Mouse (Mus musculus) heart, embryonic 10.5 days (tissue): ENCODE data around the gene Smim22. TPM values are rescaled to one million over a fixed set of nuclear protein-coding genes. Genes with fewer than 3 reads are reported as not detected.

Experiments
- DNase-seq: peaks from one replicate; pipeline ENCODE4 v3.0.0-alpha.2; 2017; ENCODE audit warnings: low spot score
- H3K27ac ChIP-seq: fragments of 300-500 bp; sonication (generic); 2 replicates; pipeline ENCODE4 v1.5.1; 2016; ENCODE audit warnings: mild to moderate bottlenecking
- H3K27me3 ChIP-seq: fragments of 300-500 bp; sonication (generic); 2 replicates; pipeline ENCODE4 v1.6.1; 2016; ENCODE audit warnings: mild to moderate bottlenecking; ENCODE audit not compliant: poor library complexity, insufficient read depth, severe bottlenecking
- H3K36me3 ChIP-seq: fragments of 300-500 bp; sonication (generic); 2 replicates; pipeline ENCODE4 v1.6.1; 2016; ENCODE audit warnings: mild to moderate bottlenecking, moderate library complexity
- H3K4me1 ChIP-seq: fragments of 300-500 bp; sonication (generic); 2 replicates; pipeline ENCODE4 v1.6.1; 2016; ENCODE audit warnings: mild to moderate bottlenecking
- H3K4me3 ChIP-seq: fragments of 300-500 bp; sonication (generic); 2 replicates; pipeline ENCODE4 v1.5.1; 2016; ENCODE audit warnings: mild to moderate bottlenecking, moderate library complexity
- H3K9me3 ChIP-seq: fragments of 300-500 bp; sonication (generic); 2 replicates; pipeline ENCODE4 v1.6.1; 2016; ENCODE audit warnings: mild to moderate bottlenecking, moderate library complexity
- WGBS: fragments of 180-500 bp; shearing (Covaris S2); methylation state at CpG from one replicate; pipeline ENCODE4 v1.1.7; 2016; 5-methylcytosine and 5-hydroxymethylcytosine counted together
- polyA plus RNA-seq: library from polyadenylated mRNA; unstranded; fragments of >200 nt; fragmentation: Nextera tagmentation; extraction: Ambion mirVana; gene quantifications from 2 replicates; pipeline ENCODE4 v1.2.1, GENCODE M21; 2016

The Smim22 gene
- polyA plus RNA-seq, 1 experiment from 2014 or later: 4.2 TPM

- H3K27ac ChIP-seq: peak overlapping the region; percentile 23
- H3K4me3 ChIP-seq: no peak overlapping the region
- no peaks in the 10 kb centered on the region for H3K9me3 ChIP-seq
- H3K27me3 ChIP-seq: no peaks in the 10 kb centered on the region
- WGBS: 47% methylated on average over 5 of the region's 5 CpGs
- no peak for DNase-seq
- no peaks in the 10 kb centered on the region for H3K36me3 ChIP-seq
- H3K4me1 ChIP-seq: peaks cover 13% of the 10 kb centered on the region
Measured at GRCm38 (mm10) chr16:4978275-4979051, 28.6 kb upstream of the Smim22 start.

- H3K4me3 ChIP-seq: no peak overlapping the region
- no peaks in the 10 kb centered on the region for H3K36me3 ChIP-seq
- no peak for DNase-seq
- 73% methylated on average over 4 of the region's 4 CpGs for WGBS
- H3K9me3 ChIP-seq: no peaks in the 10 kb centered on the region
- H3K4me1 ChIP-seq: peaks cover 13% of the 10 kb centered on the region
- H3K27me3 ChIP-seq: no peaks in the 10 kb centered on the region
- H3K27ac ChIP-seq: no peak overlapping the region
Measured at GRCm38 (mm10) chr16:4979755-4980380, 27.2 kb upstream of the Smim22 start.

GRCm38 (mm10) chr16:4984717-4985116, 22.4 kb upstream of the Smim22 start:
- Histone ChIP-seq H3K9me3 (no peaks in the 10 kb centered on the region), H3K27ac (no peak overlapping the region), H3K36me3 (no peaks in the 10 kb centered on the region), H3K4me1 (no peaks in the 10 kb centered on the region), H3K4me3 (no peak overlapping the region), H3K27me3 (no peaks in the 10 kb centered on the region)
- 90% methylated on average over 12 of the region's 12 CpGs for WGBS
- no peak for DNase-seq

- Histone ChIP-seq H3K4me1 (peaks cover 5% of the 10 kb centered on the region; the same call in 1 of the 2 replicates), H3K27me3 (no peaks in the 10 kb centered on the region), H3K9me3 (no peaks in the 10 kb centered on the region), H3K4me3 (no peak overlapping the region), H3K27ac (no peak overlapping the region), H3K36me3 (no peaks in the 10 kb centered on the region)
- DNase-seq: no peak
- 81% methylated on average over 4 of the region's 4 CpGs for WGBS
Measured at GRCm38 (mm10) chr16:4993276-4993675, 13.8 kb upstream of the Smim22 start.

GRCm38 (mm10) chr16:4997553-4997952, 9.5 kb upstream of the Smim22 start, which contains the start of gene Sept12:
Sept12 (minus strand) TSS chr16:4997852.
- peaks cover 5% of the 10 kb centered on the region; the same call in 1 of the 2 replicates for H3K4me1 ChIP-seq
- no peak within 1 kb of the TSS for H3K4me3 ChIP-seq
- no peak for DNase-seq
- no peaks in the 10 kb centered on the region for H3K27me3 ChIP-seq
- WGBS: 48% methylated on average over 3 of the region's 3 CpGs
- H3K27ac ChIP-seq: peak within 1 kb of the TSS; percentile 57; the same call in 1 of the 2 replicates
- H3K36me3 ChIP-seq: no peaks in the 10 kb centered on the region
- no peaks in the 10 kb centered on the region for H3K9me3 ChIP-seq

GRCm38 (mm10) chr16:4998984-4999383, 8.1 kb upstream of the Smim22 start:
- no peaks in the 10 kb centered on the region for H3K36me3 ChIP-seq
- no peaks in the 10 kb centered on the region for H3K27me3 ChIP-seq
- no peak for DNase-seq
- no peak overlapping the region for H3K4me3 ChIP-seq
- no peaks in the 10 kb centered on the region for H3K9me3 ChIP-seq
- 69% methylated on average over 1 of the region's 1 CpGs for WGBS
- no peak overlapping the region for H3K27ac ChIP-seq
- H3K4me1 ChIP-seq: peaks cover 5% of the 10 kb centered on the region; the same call in 1 of the 2 replicates

- 73% methylated on average over 3 of the region's 3 CpGs for WGBS
Measured at GRCm38 (mm10) chr16:5000611-5001010, 6.5 kb upstream of the Smim22 start.

GRCm38 (mm10) chr16:5007492-5007891, 404 bp downstream of the Smim22 start:
- 45% methylated on average over 6 of the region's 6 CpGs for WGBS
- H3K27ac ChIP-seq: peak overlapping the region; percentile 50
- peaks cover 13% of the 10 kb centered on the region for H3K36me3 ChIP-seq
- H3K9me3 ChIP-seq: no peaks in the 10 kb centered on the region
- no peak for DNase-seq
- H3K4me1 ChIP-seq: peaks cover 26% of the 10 kb centered on the region
- H3K27me3 ChIP-seq: no peaks in the 10 kb centered on the region
- H3K4me3 ChIP-seq: peak overlapping the region; percentile 19; the same call in 1 of the 2 replicates

More at GRCm38 (mm10) chr16:5000611-5001010, 6.5 kb upstream of the Smim22 start:
- no peak overlapping the region for H3K4me3 ChIP-seq
- peaks cover 5% of the 10 kb centered on the region; the same call in 1 of the 2 replicates for H3K4me1 ChIP-seq
- no peak for DNase-seq
- H3K27me3 ChIP-seq: no peaks in the 10 kb centered on the region
- H3K27ac ChIP-seq: no peak overlapping the region
- H3K9me3 ChIP-seq: no peaks in the 10 kb centered on the region
- H3K36me3 ChIP-seq: no peaks in the 10 kb centered on the region

GRCm38 (mm10) chr16:5008076-5008475, 988 bp downstream of the Smim22 start:
- WGBS: 80% methylated on average over 12 of the region's 12 CpGs
- Histone ChIP-seq H3K36me3 (peaks cover 13% of the 10 kb centered on the region), H3K4me3 (no peak overlapping the region), H3K27ac (no peak overlapping the region), H3K4me1 (peaks cover 32% of the 10 kb centered on the region), H3K27me3 (no peaks in the 10 kb centered on the region), H3K9me3 (no peaks in the 10 kb centered on the region)
- DNase-seq: no peak

GRCm38 (mm10) chr16:5010371-5010935, 3.4 kb downstream of the Smim22 start:
- H3K4me3 ChIP-seq: no peak overlapping the region
- H3K36me3 ChIP-seq: peaks cover 26% of the 10 kb centered on the region
- 89% methylated on average over 10 of the region's 10 CpGs for WGBS
- no peak overlapping the region for H3K27ac ChIP-seq
- no peaks in the 10 kb centered on the region for H3K27me3 ChIP-seq
- peaks cover 32% of the 10 kb centered on the region for H3K4me1 ChIP-seq
- H3K9me3 ChIP-seq: no peaks in the 10 kb centered on the region
- no peak for DNase-seq

- Histone ChIP-seq H3K27ac (no peak overlapping the region), H3K9me3 (no peaks in the 10 kb centered on the region), H3K4me3 (no peak overlapping the region), H3K4me1 (peaks cover 32% of the 10 kb centered on the region), H3K27me3 (no peaks in the 10 kb centered on the region), H3K36me3 (peaks cover 35% of the 10 kb centered on the region)
- 86% methylated on average over 7 of the region's 7 CpGs for WGBS
- no peak for DNase-seq
Measured at GRCm38 (mm10) chr16:5011285-5011684, 4.2 kb downstream of the Smim22 start.

- Histone ChIP-seq H3K36me3 (peaks cover 45% of the 10 kb centered on the region), H3K27ac (peak overlapping the region; percentile 82; the same call in 1 of the 2 replicates), H3K9me3 (no peaks in the 10 kb centered on the region), H3K27me3 (no peaks in the 10 kb centered on the region), H3K4me1 (peaks cover 24% of the 10 kb centered on the region), H3K4me3 (peak overlapping the region; percentile 76)
- WGBS: 53% methylated on average over 13 of the region's 13 CpGs
- DNase-seq: no peak
Measured at GRCm38 (mm10) chr16:5012036-5013005, 5.2 kb downstream of the Smim22 start.
